Mouse (Mus musculus) heart, postnatal 10 days (tissue): ENCODE measurements around the gene Intu. TPM values are rescaled to one million over a fixed set of nuclear protein-coding genes. Genes with fewer than 3 reads are reported as not detected.
A peak's percentile ranks its signal among the peaks of the same experiment; 100 is the strongest.

Experiments used
- DNase-seq, 2 experiments: peaks; one replicate each; pipeline ENCODE4 v3.0.0; 2021
- intact Hi-C: fragments of 180-260 bp; cut with DNase I; formaldehyde crosslinking; loops from one replicate; pipeline ENCODE4 v1.15.1; 2025
- total RNA-seq, 2 experiments: library from RNA; stranded (reverse); gene quantifications; 2 replicates each; pipeline ENCODE4 v1.2.3; 2021

Intu gene
- total RNA-seq: 10 to 100 TPM in 1 of 2 experiments, 1 to 10 TPM in 1; 7.0 to 10.1 TPM

GRCm38 (mm10) chr3:40531286-40532141 is at the start of gene Intu:
Gene Intu (plus strand): TSS chr3:40531286.
- intact Hi-C loops: no loop called here
- DNase-seq: peak; percentile 81 to 86

- DNase-seq: no peak
- intact Hi-C loops: no loop called here
These were observed 47.8 kb upstream of the Intu start for GRCm38 (mm10) chr3:40483221-40483654.

GRCm38 (mm10) chr3:40487381-40487780 is 43.7 kb upstream of the Intu start:
- DNase-seq: no peak
- intact Hi-C loops: no loop called here

- DNase-seq: no peak
- intact Hi-C loops: no loop called here
These were observed 39.3 kb upstream of the Intu start for GRCm38 (mm10) chr3:40491742-40492141.

GRCm38 (mm10) chr3:40498898-40499297 is 32.2 kb upstream of the Intu start:
- intact Hi-C loops: no loop called here

DNA sequence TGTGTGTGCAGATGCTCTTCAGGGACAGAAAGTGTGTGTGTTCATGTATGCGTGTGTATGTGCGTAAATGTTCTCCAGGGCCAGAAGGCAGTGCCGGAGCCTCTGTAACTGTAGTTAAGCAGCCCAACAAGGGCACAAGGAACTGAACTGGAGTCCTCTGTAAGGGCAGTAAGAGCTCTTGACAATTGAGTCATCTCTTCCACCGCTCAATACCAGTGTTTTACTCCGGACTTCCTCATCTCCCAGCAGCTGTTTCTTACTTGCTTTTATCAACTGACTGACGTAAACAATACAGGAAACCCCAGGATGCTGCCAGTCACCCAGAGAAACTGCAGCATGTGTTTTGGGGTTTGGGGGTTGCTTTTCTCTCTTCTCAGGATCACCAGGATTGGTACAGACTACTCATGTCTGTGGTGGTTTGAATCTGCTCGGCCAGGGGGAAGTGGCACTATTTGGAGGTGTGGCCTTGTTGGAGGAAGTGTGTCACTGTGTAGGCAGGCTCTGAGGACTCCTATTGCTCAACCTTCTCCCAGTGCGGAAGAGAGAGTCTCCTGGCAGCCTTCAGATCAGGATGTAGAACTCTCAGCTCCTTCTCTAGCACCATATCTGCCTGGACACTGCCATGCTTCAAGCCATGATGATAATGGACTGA is 30.8 kb upstream of the Intu start:
- intact Hi-C loops: no loop called here

More at GRCm38 (mm10) chr3:40498898-40499297, 32.2 kb upstream of the Intu start:
- DNase-seq: peak in 1 of 2 experiments; percentile 20

GRCm38 (mm10) chr3:40504377-40504776 is 26.7 kb upstream of the Intu start:
- DNase-seq: no peak
- intact Hi-C loops: no loop called here

More for the DNA sequence above, 30.8 kb upstream of the Intu start:
- no peak for DNase-seq

- DNase-seq: no peak
- intact Hi-C loops: no loop called here
These were observed 25.6 kb upstream of the Intu start for GRCm38 (mm10) chr3:40505451-40506014.

DNA sequence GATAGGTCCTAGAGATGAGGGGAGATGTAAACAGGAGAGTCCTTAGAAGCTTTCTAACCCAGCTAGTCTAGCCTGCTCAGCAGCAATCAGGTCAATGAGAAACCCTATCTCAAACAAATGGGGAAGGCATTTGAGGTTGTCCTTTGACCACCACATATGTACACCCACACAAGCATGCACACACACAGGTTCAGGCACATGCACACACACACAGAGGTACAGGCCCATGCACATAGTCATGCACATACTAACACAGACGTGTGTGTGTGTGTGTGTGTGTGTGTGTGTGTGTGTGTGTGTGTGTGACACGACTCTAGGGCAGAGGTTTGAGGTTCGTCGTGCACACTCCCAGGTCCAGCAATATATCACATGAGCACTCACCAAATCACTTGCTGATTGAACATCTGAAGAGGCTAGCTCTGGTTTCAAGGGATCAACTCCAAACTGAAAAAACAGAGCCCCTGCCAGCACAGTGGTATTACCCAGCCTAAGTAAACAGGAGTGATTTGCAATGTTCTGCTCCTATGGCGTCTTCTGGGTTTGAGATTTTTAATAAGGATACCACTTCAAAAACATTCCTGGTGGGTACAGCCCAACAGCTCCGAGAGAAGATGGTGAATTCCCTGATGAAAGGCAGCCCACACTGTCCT is 22.0 kb upstream of the Intu start:
- DNase-seq: no peak
- intact Hi-C loops: no loop called here

GRCm38 (mm10) chr3:40510567-40510966 is 20.5 kb upstream of the Intu start:
- peak; percentile 48 to 53 for DNase-seq
- intact Hi-C loops: no loop called here

DNA sequence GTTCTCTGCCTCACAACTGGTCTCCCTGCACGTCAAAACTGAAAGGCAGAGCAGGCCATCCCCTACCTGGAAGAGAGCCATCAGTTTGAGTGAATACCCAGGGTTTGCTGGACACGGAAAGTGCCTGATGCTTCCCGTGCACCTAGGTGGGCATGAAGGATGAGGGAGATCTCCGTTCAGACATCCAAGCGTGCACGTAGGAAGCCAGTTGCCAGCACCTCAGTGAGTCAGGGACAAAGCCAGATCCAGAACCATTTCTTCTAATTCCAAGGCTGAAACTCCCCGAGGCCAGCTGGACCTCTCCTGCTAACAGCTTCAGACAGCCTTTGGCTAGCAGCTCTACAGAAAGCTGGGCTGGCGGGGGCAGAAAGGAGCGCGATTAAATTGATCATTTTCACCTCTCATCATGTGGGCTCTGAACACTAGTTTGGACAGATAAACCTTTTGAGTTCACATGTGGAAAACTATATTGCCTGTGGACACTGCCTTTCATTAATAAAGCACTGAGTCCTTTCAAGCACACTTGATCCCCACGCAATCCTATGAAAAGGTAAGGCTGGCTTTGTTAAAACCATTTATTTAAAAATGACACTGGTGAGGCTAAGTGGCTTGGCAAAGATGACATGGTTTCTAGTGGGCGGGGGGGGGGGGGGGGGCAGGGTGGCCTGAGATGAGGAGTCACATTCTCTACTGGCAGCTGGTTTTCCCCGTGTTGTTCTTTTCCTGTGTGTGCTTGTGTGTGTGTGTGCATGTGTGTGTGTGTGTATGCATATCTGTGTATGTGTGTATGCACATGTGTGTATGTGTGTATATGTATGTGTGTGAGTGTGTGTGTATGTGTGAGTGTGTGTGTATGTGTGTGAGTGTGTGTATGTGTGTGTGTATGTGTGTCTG is 17.9 kb upstream of the Intu start:
- DNase-seq: no peak
- intact Hi-C loops: no loop called here

DNA sequence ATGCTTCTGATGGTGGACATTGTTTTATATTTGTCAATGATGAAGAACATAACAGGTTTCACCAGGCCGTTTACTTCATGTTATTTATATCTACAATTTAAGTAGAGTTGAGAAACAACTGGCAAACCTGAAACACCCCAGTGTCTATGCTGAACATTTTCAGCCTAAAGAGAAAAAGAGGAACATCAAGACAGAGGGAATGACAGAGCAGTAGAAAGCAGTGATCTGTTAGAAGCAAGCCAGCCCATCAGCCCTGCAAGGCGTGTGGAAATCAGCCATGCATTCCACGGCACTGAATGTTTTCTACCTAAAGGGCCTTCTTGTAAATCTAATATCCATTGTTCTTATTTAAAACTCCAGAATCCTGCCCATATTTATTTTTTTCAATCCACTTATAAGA is 12.8 kb upstream of the Intu start:
- no peak for DNase-seq
- intact Hi-C loops: no loop called here

GRCm38 (mm10) chr3:40519555-40519954 is 11.5 kb upstream of the Intu start:
- intact Hi-C loops: no loop called here
- DNase-seq: no peak

DNA sequence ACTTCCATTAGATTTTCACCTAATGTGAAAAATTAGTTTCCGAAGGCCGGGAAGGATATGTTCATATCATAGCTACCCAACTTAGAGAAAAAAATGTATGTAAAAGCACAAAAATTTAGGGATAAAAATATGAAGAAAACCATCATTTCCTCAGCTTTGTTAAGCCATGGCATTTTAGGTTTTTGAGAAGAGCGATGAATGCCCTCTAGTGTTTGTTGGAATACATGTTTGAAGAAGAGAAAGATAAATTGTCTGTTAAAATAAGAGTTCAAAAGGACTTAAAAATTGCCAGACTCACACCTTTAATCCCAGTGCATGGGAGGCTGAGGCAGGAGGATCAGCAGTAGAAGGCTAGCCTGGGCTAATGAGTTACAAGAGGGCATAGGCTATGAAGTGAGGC is 10.5 kb upstream of the Intu start:
- intact Hi-C loops: loop anchor here (5.0 kb wide), 1 partner anchor 227 kb away; no protein-coding TSS in a partner anchor
- no peak for DNase-seq

DNA sequence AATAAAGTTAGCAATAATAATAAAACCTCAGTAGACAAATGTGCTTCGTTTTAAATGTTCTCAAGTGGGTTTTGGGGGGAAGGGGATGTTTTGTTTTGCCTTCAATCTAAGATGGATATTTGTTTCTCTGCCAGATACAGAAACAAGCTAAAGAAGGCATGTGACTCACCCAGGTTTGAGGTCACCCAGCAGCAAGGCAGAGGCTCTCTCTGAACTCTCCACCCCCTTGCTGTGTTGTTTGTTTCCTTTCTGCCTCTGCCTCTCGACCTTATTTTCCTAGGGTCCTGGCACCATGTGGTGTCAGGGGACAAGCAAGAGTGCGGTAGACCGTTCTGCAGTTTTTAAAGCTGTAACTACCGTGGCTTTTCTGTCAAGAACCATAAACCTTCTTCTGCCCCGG is 8.6 kb upstream of the Intu start:
- no peak for DNase-seq
- intact Hi-C loops: loop anchor here (2.0 to 5.0 kb wide), 2 partner anchors 225 to 274 kb away; no protein-coding TSS in a partner anchor

DNA sequence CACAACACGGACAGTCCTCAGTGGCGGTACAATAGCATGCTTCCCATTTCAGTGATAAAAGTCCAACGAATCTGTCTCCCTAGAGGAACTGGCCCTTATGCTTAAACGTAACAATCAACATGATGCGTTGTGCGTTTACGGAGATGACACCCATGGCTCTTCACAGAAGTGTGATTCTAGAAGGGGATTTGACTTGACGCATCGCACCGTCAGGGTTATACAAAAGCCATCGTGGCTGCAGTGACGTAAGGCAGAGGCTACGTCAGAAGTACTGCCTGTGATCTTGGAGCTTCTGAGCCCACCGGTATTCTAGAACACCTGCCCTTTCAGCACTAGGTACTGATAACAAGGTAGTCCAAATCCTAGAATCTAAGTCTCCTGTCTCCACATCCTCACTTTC is 8.2 kb upstream of the Intu start:
- intact Hi-C loops: loop anchor here (2.0 to 5.0 kb wide), 2 partner anchors 224 to 274 kb away; no protein-coding TSS in a partner anchor
- DNase-seq: no peak

DNA sequence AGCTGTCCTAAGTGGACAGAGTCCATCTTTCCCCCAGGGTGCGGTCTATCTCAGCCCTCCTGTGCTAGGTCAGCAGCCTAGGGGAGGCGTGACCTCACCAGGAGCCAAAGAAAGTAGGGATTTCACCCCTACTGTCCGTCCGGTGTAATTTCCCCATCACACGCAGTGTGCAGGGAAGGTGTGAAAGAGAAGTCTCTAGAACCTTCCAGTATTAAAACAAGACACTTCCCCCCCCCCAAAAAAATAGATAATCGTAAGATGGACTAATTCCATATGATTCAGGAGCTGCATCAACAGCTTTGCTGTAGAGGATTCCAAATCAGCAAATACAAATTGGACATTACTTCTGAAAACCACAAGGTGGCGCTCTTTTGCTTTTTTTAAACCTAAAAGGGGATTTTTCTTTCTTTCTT is 7.7 kb upstream of the Intu start:
- DNase-seq: peak in 1 of 2 experiments; percentile 30
- intact Hi-C loops: loop anchor here (2.0 to 5.0 kb wide), 2 partner anchors 224 to 273 kb away; no protein-coding TSS in a partner anchor

- intact Hi-C loops: loop anchor here (5.0 kb wide), 1 partner anchor 222 kb away; no protein-coding TSS in a partner anchor
- no peak for DNase-seq
These were observed 6.2 kb upstream of the Intu start for GRCm38 (mm10) chr3:40524841-40525240.

DNA sequence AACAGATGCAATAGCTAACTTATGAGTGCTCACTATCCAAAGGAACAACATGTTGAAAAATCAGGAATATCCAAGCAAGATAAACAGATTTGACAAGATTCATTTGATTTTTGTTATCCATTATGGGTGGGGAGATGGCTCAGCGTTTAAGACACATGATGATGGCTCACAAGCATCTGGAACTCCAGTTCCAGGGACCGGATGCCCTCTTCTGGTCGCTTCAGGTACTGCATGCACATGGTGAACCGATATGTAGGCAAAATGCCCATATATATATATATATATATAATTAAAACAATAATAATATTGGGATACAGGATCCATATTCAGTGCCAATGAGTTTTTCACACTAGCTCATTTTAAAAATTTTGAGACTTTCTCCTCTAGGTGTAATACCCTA is 5.7 kb upstream of the Intu start:
- intact Hi-C loops: no loop called here

DNA sequence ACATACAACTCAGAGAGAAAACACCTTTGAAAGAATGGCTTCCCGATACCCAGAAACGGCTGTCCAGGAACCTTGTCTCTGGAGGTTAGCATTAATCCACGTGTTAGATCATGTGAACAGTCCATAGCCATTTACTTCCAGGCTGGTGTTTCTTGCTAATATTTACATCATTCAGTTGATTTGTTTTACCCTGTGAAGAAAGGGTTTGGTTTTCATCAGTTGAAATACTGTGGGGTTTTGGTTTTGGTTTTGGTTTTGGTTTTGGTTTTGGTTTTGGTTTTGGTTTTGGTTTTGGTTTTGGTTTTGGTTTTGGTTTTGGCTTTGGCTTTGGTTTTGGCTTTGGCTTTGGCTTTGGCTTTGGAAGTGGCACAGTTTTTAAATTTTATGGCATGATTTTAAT is 5.0 kb upstream of the Intu start:
- intact Hi-C loops: no loop called here
- DNase-seq: no peak

More for the DNA sequence above, 5.7 kb upstream of the Intu start:
- peak in 1 of 2 experiments; percentile 69 for DNase-seq
